Mouse (Mus musculus) ovary, adult 2 months (tissue): ENCODE results near the gene Tas2r130. TPM values are rescaled to one million over a fixed set of nuclear protein-coding genes. Genes with fewer than 3 reads are reported as not detected.

Experiments
- polyA plus RNA-seq: library from polyadenylated mRNA; depleted of rRNA; stranded (reverse); fragments of >200 nt; gene quantifications from 2 replicates; pipeline ENCODE4 v1.2.3, GENCODE M21; 2012; rRNA removed

The Tas2r130 gene
- polyA plus RNA-seq, result not detected in 2 replicates

GRCm38 (mm10) chr6:131630812-131631211, at the start of gene Tas2r130:
Gene Tas2r130, minus strand, starts transcription at chr6:131630912.

DNA sequence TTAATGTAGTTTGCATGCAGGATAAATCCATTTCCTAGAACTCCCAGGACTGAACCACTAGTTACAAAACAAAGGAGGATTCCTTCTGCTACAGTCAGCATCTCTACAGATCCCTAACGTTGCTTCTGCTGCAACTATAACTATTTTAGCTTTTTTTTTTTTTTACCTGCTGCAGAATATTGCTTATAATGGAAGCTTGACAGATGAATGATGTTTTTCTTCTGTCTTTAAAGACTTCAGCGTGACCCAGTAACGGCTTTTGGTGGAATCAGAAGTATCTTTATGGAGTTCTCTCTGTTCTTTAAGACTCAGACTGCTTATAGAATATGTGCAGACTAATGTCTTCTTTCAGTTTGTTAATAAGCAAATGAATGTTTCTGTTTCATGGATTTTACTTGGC, 48.1 kb upstream of the Tas2r130 start, which contains the start of gene Tas2r106:
Gene Tas2r106, minus strand, starts transcription at position 101 of the 400 bp plus-strand sequence.

GRCm38 (mm10) chr6:131660049-131660448, 29.3 kb upstream of the Tas2r130 start, which contains the start of gene Tas2r107:
Gene Tas2r107, minus strand, starts transcription at chr6:131660149.

Other genes with a start within 250 kb of the Tas2r130 start
- gene Ybx3, start 242.4 kb downstream of the Tas2r130 start, polyA plus RNA-seq, result 221 and 301 TPM in 2 replicates
- not detected in 2 replicates for gene 5430401F13Rik, start 144.5 kb downstream of the Tas2r130 start, polyA plus RNA-seq
- not detected in 2 replicates for gene Gm6619, start 144.5 kb downstream of the Tas2r130 start, polyA plus RNA-seq
- gene Tas2r107, start 29.2 kb upstream of the Tas2r130 start, polyA plus RNA-seq, result not detected in 2 replicates
- gene Tas2r106, start 48.0 kb upstream of the Tas2r130 start, polyA plus RNA-seq, result not detected in 2 replicates
- not detected in 2 replicates for gene Tas2r104, start 54.8 kb upstream of the Tas2r130 start, polyA plus RNA-seq
- not detected in 2 replicates for gene Tas2r105, start 56.6 kb upstream of the Tas2r130 start, polyA plus RNA-seq
- not detected in 2 replicates for gene Tas2r114, start 59.2 kb upstream of the Tas2r130 start, polyA plus RNA-seq